Mouse (Mus musculus) cerebral cortex, adult 2 months (tissue): ENCODE data around the gene Plxdc1.

Experiments
- WGBS: fragments of 180-500 bp; shearing (Covaris S2); methylation state at CpG from one replicate; pipeline ENCODE4 v1.1.7; 2018; 5-methylcytosine and 5-hydroxymethylcytosine counted together

Plxdc1 gene

DNA sequence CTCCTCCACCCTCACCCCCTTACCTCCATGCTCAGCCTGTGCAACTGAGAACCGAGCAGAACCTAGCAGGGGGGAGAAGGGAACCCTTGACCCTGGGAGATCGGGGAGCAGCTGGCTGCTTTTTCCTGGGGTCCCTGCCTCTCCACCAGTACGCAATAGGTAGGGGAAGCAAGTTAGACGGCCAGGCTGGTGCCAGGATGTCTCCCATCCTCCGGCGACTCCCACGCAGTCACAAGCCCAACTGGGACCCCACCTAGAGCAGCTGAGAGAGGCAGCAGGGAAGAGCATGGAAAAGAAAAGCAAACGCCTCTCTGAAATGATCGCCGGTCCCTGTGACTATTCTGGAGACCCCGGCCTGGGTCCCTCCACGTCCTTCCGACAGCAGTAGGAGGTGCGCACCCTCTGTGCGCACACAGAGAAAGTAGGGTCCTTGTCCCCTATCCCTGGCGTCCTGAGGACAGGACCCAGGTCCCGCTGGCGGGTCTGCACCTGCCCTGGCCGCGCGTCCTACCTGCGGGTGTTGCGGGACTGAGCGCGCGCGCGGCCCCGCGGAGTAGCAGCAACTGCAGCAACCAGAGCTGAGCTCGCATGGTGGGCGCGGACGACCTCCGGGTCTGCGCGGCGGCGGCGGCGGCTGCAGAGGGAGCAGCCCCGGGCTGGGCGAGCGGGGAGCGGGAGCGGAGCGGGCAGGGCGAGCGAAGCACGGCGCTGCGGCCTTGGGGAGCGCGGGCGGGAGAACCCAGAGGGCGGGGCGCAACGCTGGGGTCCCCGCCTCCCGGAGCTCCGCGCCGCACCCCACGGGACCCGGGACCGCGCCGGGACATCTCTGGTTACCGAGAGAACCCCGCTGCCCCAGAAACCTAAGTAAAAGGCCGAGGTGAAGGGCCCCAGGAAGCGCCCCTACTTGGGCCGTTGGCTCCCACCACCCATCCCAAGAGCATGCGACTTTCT lies at the start of gene Plxdc1:
Gene Plxdc1, minus strand, starts transcription at position 718 of the 951 bp plus-strand sequence.
- 3% methylated on average over 73 of the region's 74 CpGs for WGBS

DNA sequence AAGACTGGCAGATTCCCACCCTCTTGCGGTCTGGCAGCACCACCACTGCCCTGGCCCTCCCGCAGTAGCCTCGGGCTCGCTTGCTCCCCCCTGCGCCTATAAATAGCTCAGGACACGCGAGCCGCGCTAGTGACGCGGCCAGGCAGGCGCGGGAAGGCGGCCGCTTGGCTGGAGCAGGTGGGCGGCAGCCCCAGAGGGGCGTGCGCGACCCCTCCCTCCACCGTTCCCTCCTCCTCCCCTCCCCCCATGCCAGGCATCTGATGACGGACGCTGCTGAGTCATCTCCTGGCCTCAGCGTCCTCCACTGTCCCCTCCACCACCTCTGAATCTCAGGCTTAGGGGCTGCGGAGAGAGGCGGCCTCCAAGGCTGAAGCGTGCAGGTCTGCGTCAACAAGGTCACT lies 49.7 kb upstream of the Plxdc1 start:
- WGBS, result 2% methylated on average over 27 of the region's 27 CpGs

DNA sequence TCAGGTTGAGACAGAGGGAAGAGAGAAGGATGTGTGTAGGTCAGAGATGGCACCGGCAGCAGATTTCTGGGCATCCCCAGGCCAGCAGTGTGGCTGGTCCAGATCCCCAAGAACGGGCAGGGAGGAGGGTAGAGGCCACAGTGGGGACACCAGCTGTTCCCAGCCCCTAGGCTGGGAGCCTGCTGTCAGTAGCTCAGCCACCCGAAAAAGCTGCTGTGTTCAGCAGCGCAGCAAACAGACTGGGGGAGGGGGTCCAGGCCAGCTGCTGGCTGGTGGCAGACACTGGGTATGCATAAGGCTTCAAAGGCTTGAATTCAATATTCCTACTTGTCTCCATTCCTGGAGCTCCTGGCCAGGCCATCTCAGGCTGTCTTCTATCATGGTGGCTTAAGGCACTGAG lies 48.6 kb upstream of the Plxdc1 start:
- WGBS, result 35% methylated on average over 4 of the region's 4 CpGs

DNA sequence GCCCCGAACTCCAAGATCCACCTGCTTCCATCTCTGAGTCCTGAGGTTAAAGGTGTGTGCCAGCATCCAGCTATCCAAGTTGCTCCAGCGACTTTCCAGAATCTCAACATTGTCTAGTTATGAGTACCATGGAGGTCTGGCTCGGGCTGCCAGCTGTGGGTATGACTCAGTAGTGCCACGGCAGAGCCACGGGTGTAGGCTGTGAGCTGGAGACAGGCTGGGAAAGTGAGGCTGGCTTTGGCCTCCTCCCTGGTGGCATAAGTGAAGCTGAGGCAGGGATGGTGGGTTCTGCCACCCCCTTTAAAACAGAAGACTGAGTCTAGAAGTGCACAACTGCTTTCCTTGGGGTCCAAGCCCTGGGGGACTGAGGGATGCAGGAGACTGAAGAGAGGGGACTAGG lies 47.8 kb upstream of the Plxdc1 start:
- 45% methylated on average over 5 of the region's 5 CpGs for WGBS

DNA sequence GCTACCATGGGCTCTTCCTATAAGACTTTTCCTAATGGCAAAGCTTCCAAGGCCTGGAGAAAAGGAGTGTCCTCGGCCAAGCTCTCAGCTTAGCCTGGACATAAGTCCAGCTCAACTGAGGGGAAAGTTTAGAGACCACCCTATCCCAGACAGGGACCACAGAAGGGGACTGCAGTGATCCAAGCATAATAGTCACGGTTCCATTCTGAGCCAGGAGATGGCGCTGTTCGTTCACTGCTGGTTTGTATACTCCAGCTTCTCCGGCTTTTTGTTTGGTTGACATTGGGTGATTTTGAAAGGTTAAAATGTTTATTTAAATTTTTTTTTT lies 45.2 kb upstream of the Plxdc1 start:
- 2% methylated on average over 5 of the region's 5 CpGs for WGBS

DNA sequence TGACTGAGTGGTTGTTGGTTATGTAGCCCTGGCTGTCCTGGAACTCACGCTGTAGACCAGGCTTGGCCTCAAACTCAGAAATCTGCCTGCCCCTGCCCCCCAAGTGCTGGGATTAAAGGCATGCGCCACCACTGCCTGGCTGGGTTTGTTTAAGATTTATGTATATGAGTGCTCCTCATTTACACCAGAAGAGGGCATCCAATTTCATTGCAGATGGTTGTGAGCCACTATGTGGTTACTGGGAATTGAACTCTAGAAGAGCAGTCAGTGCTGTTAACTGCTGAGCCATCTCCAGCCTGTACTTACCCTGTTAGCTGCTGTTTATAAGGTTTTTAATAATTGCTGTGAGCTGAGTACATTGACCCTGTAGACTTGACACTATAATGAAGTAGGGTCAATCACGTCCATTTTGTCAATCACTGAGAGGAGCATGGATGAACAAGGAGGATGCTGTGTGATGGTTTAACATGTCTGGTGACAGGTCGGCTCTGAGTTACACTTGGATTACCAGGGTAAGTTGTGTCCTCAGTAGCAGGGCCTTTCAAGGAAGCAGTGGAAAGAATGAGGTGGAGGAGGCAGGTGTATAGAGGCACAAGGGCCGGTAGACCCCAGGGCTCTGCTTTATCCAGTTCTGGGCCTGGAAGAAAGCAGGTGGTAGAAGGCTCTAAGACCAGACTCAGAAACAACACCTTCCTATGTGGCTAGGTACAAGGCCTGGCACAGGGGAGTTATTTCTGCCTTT lies 44.6 kb upstream of the Plxdc1 start:
- 44% methylated on average over 5 of the region's 5 CpGs for WGBS

DNA sequence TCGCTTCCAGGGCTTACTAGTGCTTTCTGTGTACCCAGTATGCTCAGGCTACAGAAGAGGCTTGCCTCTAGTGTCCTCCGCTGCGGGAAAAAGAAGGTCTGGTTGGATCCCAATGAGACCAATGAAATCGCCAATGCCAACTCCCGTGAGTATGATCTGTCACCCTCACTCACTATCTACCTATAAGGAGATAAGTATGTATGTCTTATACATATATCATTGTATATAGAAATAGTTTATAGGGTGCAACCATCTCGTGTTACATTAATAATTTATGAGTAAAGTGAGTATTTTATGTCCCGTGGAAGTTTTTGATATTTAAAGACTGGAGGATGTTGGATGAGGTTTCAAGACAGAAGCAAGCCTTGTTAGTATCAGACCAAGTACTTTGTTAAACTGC lies 41.5 kb upstream of the Plxdc1 start:
- 16% methylated on average over 7 of the region's 7 CpGs for WGBS

DNA sequence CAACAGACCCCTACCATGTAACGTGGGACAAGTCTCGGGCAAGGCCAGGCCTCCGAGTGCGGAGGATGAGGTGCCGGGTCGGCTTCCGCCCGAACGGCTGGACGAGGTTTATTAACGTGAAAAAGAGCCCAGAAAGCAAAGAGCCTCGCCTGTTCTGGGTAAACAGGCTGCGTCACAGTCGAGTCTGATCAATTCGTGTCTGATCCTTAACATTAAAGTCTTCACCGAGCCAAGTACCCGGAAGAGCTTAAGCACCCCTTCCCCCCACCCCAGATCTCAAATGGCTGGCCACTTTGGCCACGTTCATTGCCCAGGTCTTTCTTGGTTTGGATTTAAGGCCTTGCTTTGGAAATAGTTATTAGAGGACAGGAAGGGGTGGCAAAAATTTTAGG lies 41.0 kb upstream of the Plxdc1 start:
- WGBS, result under 1% methylated on average over 18 of the region's 18 CpGs

DNA sequence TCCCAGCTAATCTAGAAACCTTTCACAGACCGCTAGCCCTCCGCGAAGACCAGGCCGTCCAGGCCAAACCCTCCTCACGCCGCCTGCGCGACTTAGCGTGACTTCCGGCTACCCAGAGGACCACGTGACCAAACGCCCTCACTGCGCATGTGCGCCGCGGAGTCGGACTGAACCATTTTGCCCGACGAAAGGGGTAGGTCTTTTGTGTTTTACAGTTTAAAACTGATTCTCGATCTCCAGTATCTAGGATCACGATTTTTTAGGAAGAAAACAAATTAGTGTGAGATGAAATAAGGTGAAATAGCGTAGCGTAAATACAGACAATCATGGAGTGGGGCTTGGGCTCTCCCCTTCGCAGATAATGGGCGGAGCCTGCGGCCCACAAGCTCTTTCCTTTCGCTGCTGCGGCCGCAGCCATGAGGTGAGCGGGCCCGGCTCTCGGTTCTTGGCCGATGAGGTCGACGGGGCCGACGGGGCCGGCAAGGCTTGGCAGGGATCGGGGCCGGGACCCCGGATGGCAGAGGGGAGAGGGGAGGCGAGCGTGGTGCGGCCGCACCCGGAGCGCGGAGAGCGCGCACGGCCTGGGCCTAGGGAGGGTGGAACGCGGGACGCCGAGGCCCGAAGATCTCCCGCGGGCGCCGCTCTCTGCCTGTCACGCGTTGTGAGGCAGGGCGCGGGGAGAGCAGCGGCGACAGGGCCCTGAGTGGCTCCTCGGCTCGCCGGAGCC lies 40.5 kb upstream of the Plxdc1 start, which contains the start of gene Rpl19:
Gene Rpl19, plus strand, starts transcription at position 141 of the 727 bp plus-strand sequence.
- under 1% methylated on average over 69 of the region's 69 CpGs for WGBS

DNA sequence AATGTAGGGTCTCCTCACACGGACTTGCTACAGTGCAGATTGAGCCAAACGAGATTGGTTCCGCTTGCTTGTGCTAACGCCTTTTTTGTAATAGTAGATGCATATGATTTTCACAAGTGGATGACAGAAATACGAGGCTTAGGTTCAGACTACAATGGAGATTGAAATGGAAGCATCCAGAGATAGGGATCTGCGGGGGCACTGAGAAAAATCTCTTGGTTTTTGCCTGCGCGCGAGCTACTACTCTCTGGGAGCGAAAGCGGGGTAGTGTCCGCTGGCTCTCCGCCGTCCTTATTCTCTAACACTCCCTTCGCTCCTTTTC lies 40.0 kb upstream of the Plxdc1 start:
- 3% methylated on average over 15 of the region's 15 CpGs for WGBS

DNA sequence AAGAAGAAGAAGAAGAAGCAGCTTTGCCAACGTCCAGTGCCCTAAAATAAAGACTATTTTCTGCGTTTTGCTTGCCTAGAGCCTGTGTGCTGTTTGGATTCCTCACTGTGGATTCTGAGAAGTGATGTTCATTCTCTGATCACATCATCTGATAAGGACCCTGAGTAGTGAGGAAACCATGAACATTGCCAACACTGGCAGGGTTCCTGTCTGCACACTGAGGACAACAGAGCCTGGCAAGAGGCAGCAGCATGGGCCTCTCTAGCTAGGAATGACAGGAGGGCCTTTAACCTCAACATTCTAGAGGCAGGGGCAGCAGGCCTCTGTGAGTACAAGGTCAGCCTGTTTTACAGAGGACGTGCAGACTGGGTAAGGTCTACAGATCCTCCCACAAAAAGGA lies 38.3 kb upstream of the Plxdc1 start:
- 84% methylated on average over 3 of the region's 3 CpGs for WGBS

DNA sequence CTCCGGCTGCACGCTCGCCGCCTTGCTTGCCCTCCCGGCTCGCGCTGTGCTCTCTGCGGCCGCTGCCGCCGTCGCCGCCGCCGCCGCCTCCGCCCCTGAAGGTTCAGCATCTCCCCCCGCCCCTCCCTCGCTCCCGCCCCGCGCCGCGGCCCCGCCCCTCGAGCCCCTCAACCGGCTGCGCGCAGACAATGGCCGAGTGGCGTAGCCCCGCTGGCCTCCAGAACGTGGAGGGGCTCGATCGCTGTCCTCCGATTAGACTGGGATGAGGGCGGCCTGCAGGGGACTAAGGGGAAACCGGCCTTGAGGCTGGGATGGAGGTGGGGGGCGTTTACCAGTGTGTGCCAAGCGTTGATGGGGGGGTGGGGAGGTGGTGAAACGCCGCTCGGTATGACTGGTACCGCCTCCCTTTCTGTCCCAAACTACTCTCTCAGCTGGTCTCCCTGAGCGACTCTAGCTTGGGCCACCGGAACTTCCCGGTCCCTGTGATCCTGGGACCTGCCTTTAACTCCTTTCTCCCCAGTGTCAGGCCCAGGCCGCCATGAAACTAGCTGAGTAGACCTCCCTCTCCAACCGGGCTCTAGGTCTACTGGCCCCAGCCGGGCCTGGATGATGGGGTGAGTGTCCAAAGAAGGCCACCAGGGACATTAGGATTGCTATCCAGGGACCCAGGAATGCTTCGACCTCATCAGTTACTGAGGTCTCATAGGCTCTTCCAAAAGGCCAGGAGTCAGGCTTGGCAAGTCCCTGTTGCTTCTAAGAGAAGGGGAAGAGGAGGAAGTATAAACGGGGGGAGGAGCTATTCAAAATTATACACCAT lies 36.5 kb upstream of the Plxdc1 start, which contains the start of gene Cacnb1:
Gene Cacnb1, minus strand, starts transcription at position 480 of the 817 bp plus-strand sequence.
- 1% methylated on average over 52 of the region's 52 CpGs for WGBS

DNA sequence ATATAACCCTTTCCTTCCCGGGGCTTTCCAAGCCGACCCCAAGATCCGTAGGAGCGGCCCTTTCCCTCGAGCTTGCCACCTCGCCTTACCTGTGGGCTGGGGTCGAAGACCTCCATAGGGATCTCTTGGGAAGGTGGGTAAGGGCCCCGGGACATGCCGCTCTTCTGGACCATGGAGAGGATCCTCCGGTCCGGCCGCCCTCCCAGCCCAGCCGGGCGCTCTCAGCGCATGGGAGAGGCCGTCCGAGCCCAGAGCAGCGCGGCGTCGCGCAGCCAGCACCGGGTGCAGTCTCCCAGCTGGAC lies 36.0 kb upstream of the Plxdc1 start:
- WGBS, result under 1% methylated on average over 23 of the region's 23 CpGs

DNA sequence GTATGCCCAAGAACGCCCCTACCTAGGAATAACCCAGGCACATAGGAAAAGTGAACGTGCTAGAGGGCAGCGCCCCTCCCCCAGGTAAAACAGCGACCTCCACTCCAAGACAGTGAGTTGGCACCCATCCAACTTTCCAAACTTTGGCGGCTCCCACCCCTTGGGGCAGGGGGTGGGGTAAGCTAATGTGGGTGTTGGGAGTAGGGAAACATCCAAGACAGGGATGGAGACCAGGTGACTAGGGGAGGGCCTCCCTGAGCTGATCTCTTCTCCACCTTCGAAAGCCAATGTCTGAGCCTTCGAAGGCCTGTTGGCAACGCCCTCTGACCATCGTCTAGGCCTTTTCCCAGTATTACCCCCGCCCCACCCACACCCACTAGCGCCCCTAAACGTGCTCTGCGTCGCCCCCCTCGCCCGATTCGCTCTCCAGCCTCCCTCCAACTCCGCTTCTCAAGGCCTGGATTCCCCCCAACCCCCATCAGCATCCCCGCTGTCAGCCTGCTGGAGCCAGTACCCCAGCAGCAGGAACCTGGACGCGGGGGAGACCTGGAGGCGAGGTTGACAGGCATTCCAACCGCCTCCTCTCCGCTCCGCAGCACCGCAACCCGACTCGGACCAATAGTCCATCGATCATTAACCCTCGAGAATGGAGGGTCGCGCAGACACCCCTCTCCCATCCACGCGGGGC lies 35.5 kb upstream of the Plxdc1 start:
- WGBS, result 3% methylated on average over 34 of the region's 34 CpGs

DNA sequence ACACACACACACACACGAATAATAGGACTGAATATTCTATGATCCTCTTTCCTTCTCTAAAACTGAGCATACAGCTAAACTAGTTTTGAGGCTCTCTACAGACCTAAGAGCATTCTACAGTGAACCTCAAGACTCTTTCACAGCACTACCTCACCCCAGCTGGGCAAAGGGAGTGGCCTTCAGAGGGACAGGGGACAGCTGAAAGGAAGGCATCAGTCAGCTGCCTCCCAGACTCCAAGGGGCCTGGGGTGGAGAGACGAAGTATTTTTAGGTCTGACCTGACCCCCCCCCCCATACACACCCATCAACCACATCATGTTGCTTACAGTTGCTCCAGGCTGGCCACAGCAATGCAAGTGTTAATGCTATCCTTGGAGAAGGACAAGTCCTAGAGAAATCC lies 34.9 kb upstream of the Plxdc1 start:
- WGBS, result 23% methylated on average over 2 of the region's 2 CpGs

DNA sequence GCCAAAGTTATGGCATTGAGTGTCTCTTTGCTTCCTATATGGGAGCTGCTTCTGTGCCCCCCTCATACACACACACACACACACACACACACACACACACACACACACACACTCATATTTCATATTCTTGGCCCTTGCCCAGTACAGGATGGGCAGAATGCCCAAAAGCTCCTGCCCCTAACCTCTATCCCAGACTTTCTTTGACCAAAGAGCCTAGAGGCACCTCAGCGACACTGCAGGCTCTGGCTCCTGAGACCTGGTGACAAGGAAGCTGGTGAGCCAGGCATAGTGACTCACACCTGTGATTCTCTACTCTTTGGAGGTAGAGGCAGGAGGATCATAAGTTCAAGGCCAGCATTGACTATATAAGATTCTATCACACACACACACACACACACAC lies 34.5 kb upstream of the Plxdc1 start:
- WGBS, result 32% methylated on average over 1 of the region's 1 CpGs

DNA sequence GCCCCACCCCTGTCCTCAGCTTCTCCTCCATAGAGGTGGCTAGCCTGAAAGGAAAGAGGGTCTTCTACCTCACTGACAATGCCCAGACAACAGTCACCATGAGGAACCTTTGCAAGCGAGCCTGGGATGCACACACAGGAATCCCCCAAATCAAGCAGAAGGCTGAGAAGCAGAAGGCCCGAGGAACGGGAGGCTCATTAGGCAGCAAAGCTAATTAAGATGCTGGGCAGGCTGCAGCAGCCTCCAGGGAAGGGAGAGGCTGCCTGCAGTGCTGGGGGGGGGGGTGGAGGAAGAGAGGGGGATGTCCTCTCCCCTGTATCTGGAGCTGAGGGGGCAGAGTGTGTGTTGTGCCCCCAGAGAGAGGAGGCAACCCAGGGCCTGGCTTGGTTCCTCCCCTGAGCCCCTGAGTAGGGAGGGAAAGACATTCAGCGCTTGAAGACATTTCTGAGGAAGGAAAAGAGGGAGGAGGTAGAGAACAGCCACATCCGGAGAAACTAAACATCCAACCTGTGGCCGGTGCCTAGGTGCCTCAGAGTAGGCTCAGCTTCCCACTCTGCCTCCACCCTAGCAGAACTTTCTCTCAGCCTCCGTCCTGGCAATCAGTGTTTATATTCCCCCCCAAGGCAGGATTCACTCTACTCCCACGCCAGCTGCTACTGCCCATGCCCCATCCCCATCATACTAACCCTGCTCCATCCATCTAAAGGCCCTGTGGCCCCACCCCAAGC lies 33.8 kb upstream of the Plxdc1 start:
- 14% methylated on average over 8 of the region's 8 CpGs for WGBS

DNA sequence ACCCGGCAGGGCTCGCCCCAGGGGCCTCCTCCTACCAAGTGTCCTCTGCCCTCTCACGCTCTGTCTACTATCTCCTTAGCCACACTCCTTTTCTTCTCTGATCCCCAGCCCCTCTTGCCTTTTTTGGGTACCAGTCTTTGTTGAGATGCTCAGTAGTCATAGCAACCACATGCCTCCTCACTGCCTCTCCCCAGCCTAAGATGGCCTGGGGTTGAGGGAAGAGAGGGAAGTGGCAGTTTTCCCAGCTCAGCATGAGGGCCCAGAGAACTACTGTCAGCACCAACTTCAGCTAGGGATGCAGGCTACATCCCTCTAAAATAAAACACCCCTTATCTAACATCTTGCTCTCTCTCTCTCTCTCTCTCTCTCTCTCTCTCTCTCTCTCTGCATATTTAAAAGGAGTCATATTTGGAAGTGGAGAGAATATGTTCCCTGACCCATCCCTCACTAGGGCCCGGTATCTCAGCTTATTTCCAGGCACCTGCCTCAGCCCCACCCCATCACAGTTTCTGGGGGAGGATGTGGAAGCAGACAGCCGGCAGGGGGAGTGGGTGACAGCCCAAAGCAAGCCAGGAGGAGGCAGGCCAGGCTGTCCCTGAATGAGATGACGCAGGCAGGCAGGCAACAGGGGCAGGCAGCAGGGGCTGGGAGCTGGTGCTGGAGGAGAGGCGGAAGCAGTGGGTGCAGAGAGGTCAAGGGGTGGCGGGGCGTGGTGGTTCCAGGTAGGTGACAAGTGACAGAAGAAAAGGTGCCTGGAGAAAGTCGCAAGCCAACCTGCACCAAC lies 32.8 kb upstream of the Plxdc1 start:
- 26% methylated on average over 10 of the region's 10 CpGs for WGBS

DNA sequence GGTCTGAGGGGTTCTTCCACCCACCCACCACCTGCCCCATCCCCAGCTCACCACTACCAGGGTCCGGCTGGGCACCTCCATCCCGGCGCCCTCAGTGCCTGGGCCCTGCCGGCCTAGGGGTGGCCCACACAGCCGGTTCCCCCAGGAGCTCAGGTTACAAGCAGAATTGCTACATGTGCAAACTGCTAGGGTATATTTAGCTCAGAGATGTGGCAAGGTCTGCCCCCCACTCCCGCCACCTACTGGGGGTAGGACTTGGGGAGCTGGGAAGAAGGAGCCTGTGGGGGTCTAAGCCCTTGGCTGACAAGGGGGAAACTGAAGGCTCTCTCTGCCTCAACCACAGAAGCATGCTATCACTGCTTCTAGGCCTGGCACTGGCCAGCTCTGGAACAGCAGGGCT lies 32.0 kb upstream of the Plxdc1 start:
- WGBS, result 47% methylated on average over 6 of the region's 6 CpGs

DNA sequence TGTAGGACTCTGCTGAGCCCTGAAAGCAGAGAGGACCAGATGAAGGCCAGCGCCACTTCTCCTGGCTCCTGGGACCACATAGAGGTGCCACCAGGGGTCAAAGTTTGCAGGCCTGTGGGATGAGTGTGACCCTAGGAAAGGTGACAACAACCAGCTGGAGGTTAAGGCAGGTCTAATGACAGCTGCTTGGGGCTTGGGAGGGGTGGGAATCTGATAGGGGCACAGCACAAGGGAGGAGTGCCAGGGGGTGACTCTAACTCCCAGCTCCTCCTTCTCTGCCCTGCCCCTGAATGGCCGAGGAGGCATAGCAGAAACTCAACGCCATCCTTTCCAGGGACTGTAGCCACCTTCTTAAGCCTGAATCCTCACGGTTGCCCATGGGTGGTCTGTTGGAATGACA lies 30.6 kb upstream of the Plxdc1 start:
- WGBS, result 77% methylated on average over 4 of the region's 4 CpGs
